Mouse (Mus musculus): Measurements from ENCODE around the gene Ppil4. TPM values are rescaled to one million over a fixed set of nuclear protein-coding genes. Genes with fewer than 3 reads are reported as not detected.

The Ppil4 gene
- polyA plus RNA-seq, 1 experiment, result 7.9 TPM

- no peak for DNase-seq (ENCODE audit: low read depth)
These were observed 68.7 kb downstream of the Ppil4 start for GRCm38 (mm10) chr10:7861259-7861936.

- no peak for DNase-seq (ENCODE audit: low read depth)
These were observed 69.4 kb downstream of the Ppil4 start for GRCm38 (mm10) chr10:7861937-7862657.

GRCm38 (mm10) chr10:7863411-7863810, 70.7 kb downstream of the Ppil4 start:
- no peak for DNase-seq (ENCODE audit: low read depth)

- DNase-seq (ENCODE audit: low read depth), result peak; percentile 75
These were observed 71.5 kb downstream of the Ppil4 start for GRCm38 (mm10) chr10:7864184-7864583.

GRCm38 (mm10) chr10:7864806-7865205, 72.1 kb downstream of the Ppil4 start:
- peak; percentile 69 for DNase-seq (ENCODE audit: low read depth)

- no peak for DNase-seq (ENCODE audit: low read depth)
These were observed 74.3 kb downstream of the Ppil4 start for GRCm38 (mm10) chr10:7866762-7867665.

- no peak for DNase-seq (ENCODE audit: low read depth)
These were observed 75.0 kb downstream of the Ppil4 start for GRCm38 (mm10) chr10:7867666-7868030.

GRCm38 (mm10) chr10:7869746-7870145, 77.1 kb downstream of the Ppil4 start:
- DNase-seq (ENCODE audit: low read depth), result no peak

- DNase-seq (ENCODE audit: low read depth), result no peak
These were observed 78.1 kb downstream of the Ppil4 start for GRCm38 (mm10) chr10:7870571-7871315.

- DNase-seq (ENCODE audit: low read depth), result no peak
These were observed 78.8 kb downstream of the Ppil4 start for GRCm38 (mm10) chr10:7871381-7872020.

Other genes starting within 250 kb of the Ppil4 start
- gene Lrp11, start 203.1 kb upstream of the Ppil4 start, polyA plus RNA-seq (2012; rRNA removed), result 3.8 and 4.0 TPM in 2 replicates
- gene Nup43, start 125.4 kb upstream of the Ppil4 start, polyA plus RNA-seq (2012; rRNA removed), result 8.3 and 8.4 TPM in 2 replicates
- 31.3 and 36.0 TPM in 2 replicates for gene Pcmt1, start 111.8 kb upstream of the Ppil4 start, polyA plus RNA-seq (2012; rRNA removed)
- gene Lats1, start 111.7 kb upstream of the Ppil4 start, polyA plus RNA-seq (2012; rRNA removed), result 17.7 and 19.1 TPM in 2 replicates
- 4.1 and 6.0 TPM in 2 replicates for gene Katna1, start 66.9 kb upstream of the Ppil4 start, polyA plus RNA-seq (2012; rRNA removed)
- gene Ginm1, start 67 bp upstream of the Ppil4 start, polyA plus RNA-seq (2012; rRNA removed), result 61.1 and 63.9 TPM in 2 replicates
- 1.2 and 1.4 TPM in 2 replicates for gene Zc3h12d, start 39.6 kb downstream of the Ppil4 start, polyA plus RNA-seq (2012; rRNA removed)
- gene Tab2, start 163.3 kb downstream of the Ppil4 start, polyA plus RNA-seq (2012; rRNA removed), result 41.2 and 42.9 TPM in 2 replicates